Mouse (Mus musculus) lung, embryonic 14.5 days (tissue): ENCODE results near the gene Ddx52. TPM values are rescaled to one million over a fixed set of nuclear protein-coding genes. Genes with fewer than 3 reads are reported as not detected.

Experiments used
- ATAC-seq: fragments of 200-750 bp; cut with Nextera tagmentation; 2 replicates; pipeline ENCODE4 v1.8.0; 2017; ENCODE audit warnings: mild to moderate bottlenecking, moderate TSS enrichment, moderate library complexity; ENCODE audit not compliant: insufficient read depth
- DNase-seq: peaks from one replicate; pipeline ENCODE4 v3.0.0-alpha.2; 2015
- H3K27ac ChIP-seq: fragments of 300-500 bp; sonication (generic); 2 replicates; pipeline ENCODE4 v1.5.1; 2014; ENCODE audit warnings: low read depth, mild to moderate bottlenecking, moderate library complexity
- H3K27me3 ChIP-seq: fragments of 300-500 bp; sonication (generic); 2 replicates; pipeline ENCODE4 v1.6.1; 2014; ENCODE audit warnings: low read length, control low read depth; ENCODE audit not compliant: insufficient read depth
- H3K36me3 ChIP-seq: fragments of 300-500 bp; sonication (generic); 2 replicates; pipeline ENCODE4 v1.6.1; 2014; ENCODE audit warnings: control low read depth; ENCODE audit not compliant: insufficient read depth
- H3K4me1 ChIP-seq: fragments of 300-500 bp; sonication (generic); 2 replicates; pipeline ENCODE4 v1.6.1; 2014; ENCODE audit warnings: antibody characterized with exemption, control low read depth; ENCODE audit not compliant: insufficient read depth
- H3K4me2 ChIP-seq: fragments of 300-500 bp; sonication (generic); 2 replicates; pipeline ENCODE4 v1.6.1; 2014; ENCODE audit warnings: mild to moderate bottlenecking
- H3K4me3 ChIP-seq: fragments of 300-500 bp; sonication (generic); 2 replicates; pipeline ENCODE4 v1.5.1; 2014; ENCODE audit warnings: low read depth, low read length
- H3K9ac ChIP-seq: fragments of 300-500 bp; sonication (generic); 2 replicates; pipeline ENCODE4 v1.6.1; 2014
- H3K9me3 ChIP-seq: fragments of 300-500 bp; sonication (generic); 2 replicates; pipeline ENCODE4 v1.6.1; 2016; ENCODE audit warnings: low read depth, low read length, control low read depth
- CTCF ChIP-seq: IDR thresholded peaks from 2 replicates; pipeline ENCODE4 v1.5.1; 2016; ENCODE audit warnings: antibody characterized with exemption, low read depth
- WGBS: fragments of 180-500 bp; shearing (Covaris S2); extraction: QIAGEN DNeasy Blood & Tissue Kit; methylation state at CpG from one replicate; pipeline ENCODE4 v1.1.7; 2014; 5-methylcytosine and 5-hydroxymethylcytosine counted together
- polyA plus RNA-seq: library from polyadenylated mRNA; unstranded; fragments of >200 nt; fragmentation: Nextera tagmentation; extraction: Ambion mirVana; gene quantifications from 2 replicates; pipeline ENCODE4 v1.2.1, GENCODE M21; 2014

The Ddx52 gene
- polyA plus RNA-seq, 1 experiment from 2014 or later = 39.4 TPM

- Histone ChIP-seq H3K4me3 (no peak overlapping the region), H3K27me3 (no peaks in the 10 kb centered on the region), H3K27ac (no peak overlapping the region), H3K9ac (no peak overlapping the region), H3K36me3 (peaks cover 31% of the 10 kb centered on the region), H3K4me2 (no peak overlapping the region), H3K9me3 (no peaks in the 10 kb centered on the region), H3K4me1 (no peaks in the 10 kb centered on the region)
- WGBS = 77% methylated on average over 10 of the region's 10 CpGs
- no peak for TF ChIP-seq CTCF
- peak; percentile 18 for DNase-seq
- ATAC-seq = no peak
Measured at GRCm38 (mm10) chr11:83981338-83981737, 39.5 kb downstream of the Ddx52 start.

- Histone ChIP-seq H3K4me2 (no peak overlapping the region), H3K27me3 (no peaks in the 10 kb centered on the region), H3K4me3 (no peak overlapping the region), H3K4me1 (no peaks in the 10 kb centered on the region), H3K27ac (no peak overlapping the region), H3K36me3 (peaks cover 36% of the 10 kb centered on the region; the same call in 1 of the 2 replicates), H3K9ac (no peak overlapping the region), H3K9me3 (no peaks in the 10 kb centered on the region)
- no peak for TF ChIP-seq CTCF
- 67% methylated on average over 4 of the region's 4 CpGs for WGBS
- DNase-seq (no peak), ATAC-seq (no peak)
Measured at GRCm38 (mm10) chr11:83991701-83992100, 49.8 kb downstream of the Ddx52 start.

- WGBS = 50% methylated on average over 2 of the region's 2 CpGs
- DNase-seq = no peak
- no peaks in the 10 kb centered on the region for H3K4me1 ChIP-seq
- H3K4me2 ChIP-seq = no peak overlapping the region
- H3K9ac ChIP-seq = no peak overlapping the region
- no peaks in the 10 kb centered on the region for H3K9me3 ChIP-seq
- H3K27ac ChIP-seq = no peak overlapping the region
- no peak overlapping the region for H3K4me3 ChIP-seq
- no peak for TF ChIP-seq CTCF
- no peak for ATAC-seq
- H3K27me3 ChIP-seq = no peaks in the 10 kb centered on the region
- H3K36me3 ChIP-seq = peaks cover 36% of the 10 kb centered on the region; the same call in 1 of the 2 replicates
Measured at GRCm38 (mm10) chr11:83993428-83993827, 51.6 kb downstream of the Ddx52 start.

- ATAC-seq = no peak
- H3K9ac ChIP-seq = no peak overlapping the region
Measured at GRCm38 (mm10) chr11:83994481-83994880, 52.6 kb downstream of the Ddx52 start.

GRCm38 (mm10) chr11:83995535-83995950 is 53.7 kb downstream of the Ddx52 start:
- DNase-seq (no peak), ATAC-seq (no peak)
- no peak overlapping the region for H3K9ac ChIP-seq
- H3K9me3 ChIP-seq = no peaks in the 10 kb centered on the region
- H3K4me2 ChIP-seq = no peak overlapping the region
- no peaks in the 10 kb centered on the region for H3K4me1 ChIP-seq
- H3K27me3 ChIP-seq = no peaks in the 10 kb centered on the region
- H3K36me3 ChIP-seq = peaks cover 32% of the 10 kb centered on the region; the same call in 1 of the 2 replicates
- H3K4me3 ChIP-seq = no peak overlapping the region
- 88% methylated on average over 2 of the region's 2 CpGs for WGBS
- no peak for TF ChIP-seq CTCF
- no peak overlapping the region for H3K27ac ChIP-seq

More at GRCm38 (mm10) chr11:83994481-83994880, 52.6 kb downstream of the Ddx52 start:
- TF ChIP-seq CTCF = no peak
- Histone ChIP-seq H3K4me2 (no peak overlapping the region), H3K27ac (no peak overlapping the region), H3K27me3 (no peaks in the 10 kb centered on the region), H3K36me3 (peaks cover 36% of the 10 kb centered on the region; the same call in 1 of the 2 replicates), H3K9me3 (no peaks in the 10 kb centered on the region), H3K4me1 (no peaks in the 10 kb centered on the region), H3K4me3 (no peak overlapping the region)
- no peak for DNase-seq
- WGBS = 75% methylated on average over 3 of the region's 3 CpGs

- ATAC-seq (no peak), DNase-seq (no peak)
- TF ChIP-seq CTCF = no peak
- H3K27ac ChIP-seq = no peak overlapping the region
- no peaks in the 10 kb centered on the region for H3K9me3 ChIP-seq
- peaks cover 20% of the 10 kb centered on the region; the same call in 1 of the 2 replicates for H3K36me3 ChIP-seq
- no peak overlapping the region for H3K9ac ChIP-seq
- no peak overlapping the region for H3K4me2 ChIP-seq
- H3K4me1 ChIP-seq = no peaks in the 10 kb centered on the region
- no peak overlapping the region for H3K4me3 ChIP-seq
- H3K27me3 ChIP-seq = no peaks in the 10 kb centered on the region
- 80% methylated on average over 5 of the region's 5 CpGs for WGBS
Measured at GRCm38 (mm10) chr11:83997171-83997868, 55.5 kb downstream of the Ddx52 start.

- peaks cover 17% of the 10 kb centered on the region for H3K36me3 ChIP-seq
- no peak for TF ChIP-seq CTCF
- ATAC-seq (no peak), DNase-seq (no peak)
- H3K27ac ChIP-seq = no peak overlapping the region
- WGBS = 89% methylated on average over 3 of the region's 3 CpGs
- H3K9ac ChIP-seq = no peak overlapping the region
- H3K27me3 ChIP-seq = no peaks in the 10 kb centered on the region
- H3K4me1 ChIP-seq = no peaks in the 10 kb centered on the region
- no peaks in the 10 kb centered on the region for H3K9me3 ChIP-seq
- no peak overlapping the region for H3K4me3 ChIP-seq
- no peak overlapping the region for H3K4me2 ChIP-seq
Measured at GRCm38 (mm10) chr11:83998993-83999392, 57.1 kb downstream of the Ddx52 start.
